Mouse (Mus musculus) MEL (cell line): Measurements from ENCODE around the gene Casp6. TPM values are rescaled to one million over a fixed set of nuclear protein-coding genes. Genes with fewer than 3 reads are reported as not detected.

ENCODE experiments used
- DNase-seq: peaks from one replicate; pipeline ENCODE4 v3.0.0; 2011; ENCODE audit warnings: low read depth, low spot score
- H3K27ac ChIP-seq: 2 replicates; pipeline ENCODE4 v1.5.1; 2012; ENCODE audit warnings: low read depth, mild to moderate bottlenecking, control low read depth, low read length, moderate library complexity; ENCODE audit not compliant: control insufficient read depth
- H3K27me3 ChIP-seq, 2 experiments: fragments of 150-350 bp in 1 of 2; sonication (generic) in 1 of 2; 2 replicates each; pipeline ENCODE4 v1.6.1; 2012; ENCODE audit warnings: low read length in 2 of 2, mild to moderate bottlenecking in 2 of 2, improper control_type of control experiment in 1 of 2, moderate library complexity in 1 of 2; ENCODE audit not compliant: insufficient read depth in 2 of 2, control insufficient read depth in 1 of 2
- H3K36me3 ChIP-seq, 2 experiments: 2 replicates each; pipeline ENCODE4 v1.6.1; 2012 to 2014; ENCODE audit warnings: low read length in 2 of 2, improper control_type of control experiment in 1 of 2, inconsistent platforms in 1 of 2, mild to moderate bottlenecking in 1 of 2; ENCODE audit not compliant: insufficient read depth in 2 of 2, control insufficient read depth in 1 of 2
- H3K4me1 ChIP-seq, 2 experiments: fragments of 150-350 bp in 1 of 2; sonication (generic) in 1 of 2; 2 replicates each; pipeline ENCODE4 v1.6.1; 2012; ENCODE audit warnings: low read length in 2 of 2, improper control_type of control experiment in 1 of 2, mild to moderate bottlenecking in 1 of 2; ENCODE audit not compliant: insufficient read depth in 2 of 2, control insufficient read depth in 1 of 2
- H3K4me3 ChIP-seq, 2 experiments: fragments of 150-350 bp in 1 of 2; sonication (generic) in 1 of 2; 2 replicates each; pipeline ENCODE4 v1.5.1; 2012; ENCODE audit warnings: low read depth in 2 of 2, low read length in 2 of 2, mild to moderate bottlenecking in 2 of 2, moderate library complexity in 2 of 2, control low read depth in 1 of 2, improper control_type of control experiment in 1 of 2; ENCODE audit not compliant: control insufficient read depth in 1 of 2, insufficient read depth in 1 of 2
- H3K79me2 ChIP-seq: 2 replicates; pipeline ENCODE4 v1.6.1; 2012; ENCODE audit warnings: mild to moderate bottlenecking, low read length, moderate library complexity; ENCODE audit not compliant: control insufficient read depth, poor library complexity, insufficient read depth
- H3K9ac ChIP-seq: 2 replicates; pipeline ENCODE4 v1.6.1; 2012; ENCODE audit warnings: low read depth, mild to moderate bottlenecking, control low read depth, low read length, moderate library complexity; ENCODE audit not compliant: control insufficient read depth, poor library complexity, severe bottlenecking
- H3K9me3 ChIP-seq: fragments of 150-350 bp; sonication (generic); replicated peaks from 2 replicates; pipeline ENCODE4 v1.6.1; 2012; ENCODE audit warnings: mild to moderate bottlenecking, low read length, improper control_type of control experiment, moderate library complexity; ENCODE audit not compliant: insufficient read depth
- BHLHE40 ChIP-seq: IDR thresholded peaks from 2 replicates; pipeline ENCODE4 v1.6.1; 2012; ENCODE audit warnings: low read depth, mild to moderate bottlenecking, inconsistent platforms, low read length, improper control_type of control experiment, borderline replicate concordance
- CHD2 ChIP-seq: IDR thresholded peaks from 2 replicates; pipeline ENCODE4 v1.6.1; 2011; ENCODE audit warnings: low read length, improper control_type of control experiment
- CTCF ChIP-seq, 3 experiments: IDR thresholded peaks in 2 of 3; conservative IDR thresholded peaks in 1 of 3; 2 replicates each; pipeline ENCODE4 v1.5.1; 2011 to 2012; ENCODE audit warnings: low read length in 3 of 3, low read depth in 2 of 3, mild to moderate bottlenecking in 2 of 3, improper control_type of control experiment in 1 of 3, inconsistent platforms in 1 of 3, mixed read lengths in 1 of 3, moderate library complexity in 1 of 3; ENCODE audit not compliant: control insufficient read depth in 1 of 3, insufficient read depth in 1 of 3, poor library complexity in 1 of 3, severe bottlenecking in 1 of 3
- ELF1 ChIP-seq: IDR thresholded peaks from 2 replicates; pipeline ENCODE4 v1.6.1; 2014; ENCODE audit warnings: low read depth, mild to moderate bottlenecking, inconsistent platforms, low read length, improper control_type of control experiment, moderate library complexity
- EP300 ChIP-seq, 2 experiments: IDR thresholded peaks; 2 replicates each; pipeline ENCODE4 v1.6.1; 2011; ENCODE audit warnings: improper control_type of control experiment in 2 of 2, low read length in 2 of 2, low read depth in 1 of 2, mild to moderate bottlenecking in 1 of 2
- ETS1 ChIP-seq: IDR thresholded peaks from 2 replicates; pipeline ENCODE4 v1.6.1; 2012; ENCODE audit warnings: low read depth, mild to moderate bottlenecking, inconsistent platforms, low read length, improper control_type of control experiment, moderate library complexity
- JUND ChIP-seq: IDR thresholded peaks from 2 replicates; pipeline ENCODE4 v1.6.1; 2011; ENCODE audit warnings: low read depth, mild to moderate bottlenecking, improper control_type of control experiment, low read length
- MAFK ChIP-seq: IDR thresholded peaks from 2 replicates; pipeline ENCODE4 v1.6.1; 2011; ENCODE audit warnings: low read depth, mild to moderate bottlenecking, low read length, improper control_type of control experiment, borderline replicate concordance
- MAX ChIP-seq: IDR thresholded peaks from 2 replicates; pipeline ENCODE4 v1.6.1; 2011; ENCODE audit warnings: low read length, improper control_type of control experiment
- MYB ChIP-seq: IDR thresholded peaks from 2 replicates; pipeline ENCODE4 v1.6.1; 2011; ENCODE audit warnings: mild to moderate bottlenecking, low read depth, low read length, improper control_type of control experiment
- POLR2AphosphoS2 ChIP-seq: IDR thresholded peaks from 2 replicates; pipeline ENCODE4 v1.6.1; 2011; ENCODE audit warnings: low read length, improper control_type of control experiment
- RAD21 ChIP-seq: IDR thresholded peaks from 2 replicates; pipeline ENCODE4 v1.6.1; 2011; ENCODE audit warnings: mild to moderate bottlenecking, low read depth, low read length, improper control_type of control experiment
- RCOR1 ChIP-seq: IDR thresholded peaks from 2 replicates; pipeline ENCODE4 v1.6.1; 2012; ENCODE audit warnings: low read depth, mild to moderate bottlenecking, inconsistent platforms, low read length, improper control_type of control experiment
- SIN3A ChIP-seq: IDR thresholded peaks from 2 replicates; pipeline ENCODE4 v1.6.1; 2012; ENCODE audit warnings: low read length, improper control_type of control experiment, inconsistent platforms
- SMC3 ChIP-seq: IDR thresholded peaks from 2 replicates; pipeline ENCODE4 v1.6.1; 2011; ENCODE audit warnings: low read depth, low read length, improper control_type of control experiment
- TAL1 ChIP-seq: IDR thresholded peaks from 2 replicates; pipeline ENCODE4 v1.6.1; 2012; ENCODE audit warnings: mild to moderate bottlenecking, inconsistent platforms, low read length, moderate library complexity, mixed read lengths
- TBP ChIP-seq: IDR thresholded peaks from 2 replicates; pipeline ENCODE4 v1.8.0; 2011; ENCODE audit warnings: low read depth, low read length, improper control_type of control experiment
- UBTF ChIP-seq: IDR thresholded peaks from 2 replicates; pipeline ENCODE4 v1.6.1; 2012; ENCODE audit warnings: low read depth, mild to moderate bottlenecking, inconsistent platforms, low read length, improper control_type of control experiment, moderate library complexity, borderline replicate concordance; ENCODE audit not compliant: insufficient read depth
- USF1 ChIP-seq: IDR thresholded peaks from 2 replicates; pipeline ENCODE4 v1.6.1; 2014; ENCODE audit warnings: low read depth, mild to moderate bottlenecking, inconsistent platforms, low read length, improper control_type of control experiment, moderate library complexity
- USF2 ChIP-seq, 2 experiments: IDR thresholded peaks; 2 replicates each; pipeline ENCODE4 v1.6.1; 2011 to 2012; ENCODE audit warnings: improper control_type of control experiment in 2 of 2, low read length in 2 of 2, borderline replicate concordance in 1 of 2, inconsistent platforms in 1 of 2, low read depth in 1 of 2, mild to moderate bottlenecking in 1 of 2; ENCODE audit not compliant: insufficient read depth in 1 of 2
- ZC3H11A ChIP-seq: IDR thresholded peaks from 2 replicates; pipeline ENCODE4 v1.6.1; 2012; ENCODE audit warnings: low read depth, mild to moderate bottlenecking, inconsistent platforms, low read length, improper control_type of control experiment
- ZKSCAN1 ChIP-seq: IDR thresholded peaks from 2 replicates; pipeline ENCODE4 v1.6.1; 2012; ENCODE audit warnings: low read depth, mild to moderate bottlenecking, inconsistent platforms, low read length, improper control_type of control experiment, moderate library complexity
- ZMIZ1 ChIP-seq: IDR thresholded peaks from 2 replicates; pipeline ENCODE4 v1.6.1; 2012; ENCODE audit warnings: low read depth, mild to moderate bottlenecking, inconsistent platforms, low read length, improper control_type of control experiment, moderate library complexity
- polyA plus RNA-seq, 2 experiments: library from polyadenylated mRNA; stranded (reverse) in 1 of 2; unstranded in 1 of 2; fragments of >175 nt in 1 of 2; fragments of >200 nt in 1 of 2; gene quantifications; 2 replicates each; pipeline versions ENCODE4 v1.2.1 to v1.2.4; 2012; ENCODE audit warnings: low replicate concordance in 2 of 2, low read depth in 1 of 2; ENCODE audit not compliant: insufficient read length in 2 of 2, insufficient read depth in 1 of 2, missing spikeins in 1 of 2
- total RNA-seq: library from RNA; depleted of rRNA; stranded (reverse); fragments of 300-350 nt; gene quantifications from 2 replicates; pipeline ENCODE4 v1.2.3, GENCODE M21; 2012

Casp6 gene
- total and polyA plus RNA-seq, 3 experiments, result 8.7 to 34.2 TPM; not detected in 1

GRCm38 (mm10) chr3:129936561-129936960, 35.3 kb downstream of the Casp6 start:
- no peak overlapping the region for H3K9ac ChIP-seq
- no peak for TF ChIP-seq MAX
- no peak for TF ChIP-seq MAFK
- TF ChIP-seq SMC3, result no peak
- no peak for TF ChIP-seq RAD21
- no peak for TF ChIP-seq CTCF (IDR thresholded peaks at IDR 0.05 in 2 of 3, conservative IDR thresholded peaks at IDR 0.05 in 1 of 3; ENCODE audit: control insufficient read depth in 1 of 3, insufficient read depth in 1 of 3, low read depth in 2 of 3, low read length in 3 of 3, poor library complexity in 1 of 3, severe bottlenecking in 1 of 3)
- no peak for TF ChIP-seq JUND
- TF ChIP-seq EP300 (IDR thresholded peaks at IDR 0.05; ENCODE audit: low read depth in 1 of 2, low read length in 2 of 2), result no peak
- no peak for TF ChIP-seq TBP
- H3K79me2 ChIP-seq, result no peaks in the 10 kb centered on the region
- no peak overlapping the region for H3K27ac ChIP-seq
- H3K27me3 ChIP-seq, result no peaks in the 10 kb centered on the region
- no peaks in the 10 kb centered on the region for H3K4me1 ChIP-seq
- no peak overlapping the region for H3K4me3 ChIP-seq
- no peaks in the 10 kb centered on the region for H3K9me3 ChIP-seq
- no peak for DNase-seq
- no peaks in the 10 kb centered on the region for H3K36me3 ChIP-seq

- DNase-seq, result no peak
- Histone ChIP-seq H3K9ac (no peak overlapping the region), H3K9me3 (no peaks in the 10 kb centered on the region), H3K27me3 (no peaks in the 10 kb centered on the region), H3K4me1 (no peaks in the 10 kb centered on the region), H3K79me2 (no peaks in the 10 kb centered on the region), H3K36me3 (no peaks in the 10 kb centered on the region), H3K27ac (no peak overlapping the region), H3K4me3 (no peak overlapping the region)
- TF ChIP-seq ELF1 (no peak), BHLHE40 (no peak), POLR2AphosphoS2 (no peak), SIN3A (no peak)
Measured at GRCm38 (mm10) chr3:129937848-129938247, 36.6 kb downstream of the Casp6 start.

GRCm38 (mm10) chr3:129939058-129939457, 37.8 kb downstream of the Casp6 start:
- no peak for DNase-seq
- Histone ChIP-seq H3K9me3 (no peaks in the 10 kb centered on the region), H3K36me3 (peaks cover 0 to 4% of the 10 kb centered on the region in 2 experiments; a peak in 1 of 4 replicates), H3K4me3 (no peak overlapping the region), H3K4me1 (no peaks in the 10 kb centered on the region; a peak in 1 of 4 replicates), H3K9ac (no peak overlapping the region), H3K27ac (no peak overlapping the region), H3K79me2 (no peaks in the 10 kb centered on the region), H3K27me3 (no peaks in the 10 kb centered on the region)
- TF ChIP-seq UBTF (no peak), MAFK (no peak), ETS1 (no peak), TAL1 (no peak), USF2 (IDR thresholded peaks at IDR 0.05; ENCODE audit: borderline replicate concordance in 1 of 2, insufficient read depth in 1 of 2, low read depth in 1 of 2, low read length in 2 of 2) (no peak), POLR2AphosphoS2 (no peak), USF1 (no peak), MYB (no peak), JUND (no peak), RCOR1 (no peak), ZKSCAN1 (no peak), ZMIZ1 (no peak), SIN3A (no peak), ZC3H11A (no peak), CHD2 (no peak)
